Mouse (Mus musculus): ENCODE data around the gene Hbs1l. TPM values are rescaled to one million over a fixed set of nuclear protein-coding genes. Genes with fewer than 3 reads are reported as not detected.

Hbs1l gene
- polyA plus RNA-seq, 1 experiment: 17.9 TPM

GRCm38 (mm10) chr10:21271785-21272184 is 24.0 kb upstream of the Hbs1l start:
- Histone ChIP-seq H3K27me3 (replicated peaks; ENCODE audit: control insufficient read depth, insufficient read depth, low read length) (no peaks in the 10 kb centered on the region), H3K4me3 (ENCODE audit: insufficient read depth, low read depth, low read length) (no peak overlapping the region), H3K36me3 (ENCODE audit: control insufficient read depth, insufficient read depth, low read length) (no peaks in the 10 kb centered on the region), H3K4me1 (ENCODE audit: control insufficient read depth, insufficient read depth, low read length) (no peaks in the 10 kb centered on the region), H3K27ac (ENCODE audit: insufficient read depth, low read depth, low read length) (no peak overlapping the region)
- no peak for DNase-seq
- WGBS: 77% methylated on average over 6 of the region's 6 CpGs
- TF ChIP-seq POLR2A (IDR thresholded peaks at IDR 0.05; ENCODE audit: low read depth, low read length): no peak
- TF ChIP-seq CTCF (conservative IDR thresholded peaks at IDR 0.05; ENCODE audit: insufficient read depth, insufficient read length, low read depth, low read length): no peak

DNA sequence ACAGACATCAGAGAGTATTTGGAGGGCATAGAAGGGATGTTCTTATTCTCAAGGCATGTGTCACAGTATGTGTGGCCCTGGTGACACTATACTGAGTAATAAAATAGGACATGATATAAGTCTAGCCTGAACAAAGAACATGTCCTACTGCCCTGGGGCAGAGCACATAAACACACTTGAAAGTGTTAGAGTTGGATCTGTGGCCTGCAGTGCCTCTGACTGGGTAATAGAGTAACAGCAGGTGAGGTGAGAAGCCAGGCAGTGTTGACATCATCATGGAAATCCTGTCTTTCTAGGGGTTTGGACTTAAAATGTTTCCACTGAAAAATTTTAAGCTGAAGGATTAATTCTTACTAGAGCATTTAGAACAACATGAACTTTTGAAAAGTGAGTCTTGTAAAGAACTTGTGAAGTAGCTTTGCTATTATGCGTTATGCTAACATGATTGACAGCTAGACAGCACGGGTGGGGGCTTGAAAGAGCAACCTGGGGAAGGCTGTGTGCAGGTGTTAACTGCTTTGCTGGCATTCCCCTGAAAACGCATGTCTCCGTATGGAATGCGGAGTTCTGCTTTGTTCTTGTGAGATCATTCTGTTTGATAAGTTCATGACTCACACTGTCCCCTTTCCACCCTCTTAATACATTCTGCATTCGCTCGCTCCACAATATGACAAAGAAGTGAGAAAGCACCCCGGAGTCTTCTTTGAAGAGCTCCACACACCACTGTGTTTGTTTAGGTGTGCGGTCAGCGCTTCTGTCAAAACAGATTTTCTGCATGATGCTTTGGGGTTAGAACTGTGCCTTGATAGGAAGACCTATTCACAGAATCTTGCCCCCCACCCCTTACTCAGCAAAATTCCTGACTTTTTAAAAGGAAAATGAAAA is 8.3 kb upstream of the Hbs1l start:
- no peaks in the 10 kb centered on the region for H3K4me1 ChIP-seq (ENCODE audit: control insufficient read depth, insufficient read depth, low read length)
- DNase-seq: no peak
- no peak overlapping the region for H3K4me3 ChIP-seq (ENCODE audit: insufficient read depth, low read depth, low read length)
- no peak overlapping the region for H3K27ac ChIP-seq (ENCODE audit: insufficient read depth, low read depth, low read length)
- WGBS: 65% methylated on average over 10 of the region's 10 CpGs
- TF ChIP-seq CTCF (conservative IDR thresholded peaks at IDR 0.05; ENCODE audit: insufficient read depth, insufficient read length, low read depth, low read length): no peak
- no peak for TF ChIP-seq POLR2A (IDR thresholded peaks at IDR 0.05; ENCODE audit: low read depth, low read length)
- H3K27me3 ChIP-seq (replicated peaks; ENCODE audit: control insufficient read depth, insufficient read depth, low read length): no peaks in the 10 kb centered on the region
- H3K36me3 ChIP-seq (ENCODE audit: control insufficient read depth, insufficient read depth, low read length): no peaks in the 10 kb centered on the region

DNA sequence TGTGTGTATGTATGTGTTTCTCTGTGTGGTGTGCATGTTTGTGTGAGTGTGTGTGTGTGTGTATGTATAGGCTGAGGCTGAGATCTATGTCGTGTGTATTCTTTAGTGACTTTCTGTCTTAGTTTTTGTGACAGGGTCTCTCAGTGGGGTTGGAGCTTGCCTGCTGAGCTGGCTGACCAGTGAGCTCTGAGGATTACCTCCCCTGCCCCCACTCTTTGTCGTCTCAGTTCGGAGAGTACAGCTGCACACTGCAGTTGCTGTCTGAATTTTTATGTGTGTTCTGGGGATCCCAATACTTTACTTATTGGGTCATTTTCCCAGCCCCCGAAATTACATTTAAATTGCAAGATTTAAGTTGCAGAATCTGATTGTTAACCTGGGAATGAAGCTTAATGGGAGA is 4.6 kb upstream of the Hbs1l start:
- 43% methylated on average over 4 of the region's 4 CpGs for WGBS
- no peaks in the 10 kb centered on the region for H3K36me3 ChIP-seq (ENCODE audit: control insufficient read depth, insufficient read depth, low read length)
- no peak overlapping the region for H3K27ac ChIP-seq (ENCODE audit: insufficient read depth, low read depth, low read length)
- TF ChIP-seq POLR2A (IDR thresholded peaks at IDR 0.05; ENCODE audit: low read depth, low read length) (no peak), CTCF (conservative IDR thresholded peaks at IDR 0.05; ENCODE audit: insufficient read depth, insufficient read length, low read depth, low read length) (no peak)
- no peak for DNase-seq
- no peaks in the 10 kb centered on the region for H3K27me3 ChIP-seq (replicated peaks; ENCODE audit: control insufficient read depth, insufficient read depth, low read length)
- no peaks in the 10 kb centered on the region for H3K4me1 ChIP-seq (ENCODE audit: control insufficient read depth, insufficient read depth, low read length)
- no peak overlapping the region for H3K4me3 ChIP-seq (ENCODE audit: insufficient read depth, low read depth, low read length)

- 79% methylated on average over 2 of the region's 2 CpGs for WGBS
- Histone ChIP-seq H3K27ac (ENCODE audit: insufficient read depth, low read depth, low read length) (no peak overlapping the region), H3K27me3 (replicated peaks; ENCODE audit: control insufficient read depth, insufficient read depth, low read length) (no peaks in the 10 kb centered on the region), H3K36me3 (ENCODE audit: control insufficient read depth, insufficient read depth, low read length) (no peaks in the 10 kb centered on the region), H3K4me3 (ENCODE audit: insufficient read depth, low read depth, low read length) (no peak overlapping the region), H3K4me1 (ENCODE audit: control insufficient read depth, insufficient read depth, low read length) (0 out of 2 replicates have a peak, but pooled peaks cover 3% of the 10 kb centered on the region)
- no peak for TF ChIP-seq POLR2A (IDR thresholded peaks at IDR 0.05; ENCODE audit: low read depth, low read length)
- no peak for TF ChIP-seq CTCF (conservative IDR thresholded peaks at IDR 0.05; ENCODE audit: insufficient read depth, insufficient read length, low read depth, low read length)
- no peak for DNase-seq
Observed at GRCm38 (mm10) chr10:21294217-21294616, 1.6 kb upstream of the Hbs1l start.

DNA sequence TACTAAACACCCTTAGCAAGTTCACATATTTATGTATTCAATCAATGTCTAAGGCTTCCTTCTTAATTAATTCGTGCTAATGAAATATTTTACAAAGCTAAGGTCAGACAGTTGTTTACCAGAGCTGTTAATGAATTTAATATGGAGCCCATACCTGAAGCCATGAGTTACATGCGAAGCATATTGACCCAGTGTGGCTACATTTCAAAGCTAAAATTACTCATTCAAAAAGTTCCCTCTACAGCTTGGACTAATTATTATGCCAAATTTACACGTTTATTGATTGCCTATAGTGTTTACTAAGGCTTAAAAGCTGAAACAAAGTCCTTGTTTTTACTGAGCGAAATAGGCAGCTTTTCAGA is 401 bp upstream of the Hbs1l start:
- no peak for DNase-seq
- no peaks in the 10 kb centered on the region for H3K36me3 ChIP-seq (ENCODE audit: control insufficient read depth, insufficient read depth, low read length)
- peak overlapping the region; percentile 10; the same call in 1 of the 2 replicates for H3K4me3 ChIP-seq (ENCODE audit: insufficient read depth, low read depth, low read length)
- H3K27me3 ChIP-seq (replicated peaks; ENCODE audit: control insufficient read depth, insufficient read depth, low read length): no peaks in the 10 kb centered on the region
- TF ChIP-seq CTCF (conservative IDR thresholded peaks at IDR 0.05; ENCODE audit: insufficient read depth, insufficient read length, low read depth, low read length) (no peak), POLR2A (IDR thresholded peaks at IDR 0.05; ENCODE audit: low read depth, low read length) (no peak)
- H3K27ac ChIP-seq (ENCODE audit: insufficient read depth, low read depth, low read length): no peak overlapping the region
- 30% methylated on average over 4 of the region's 4 CpGs for WGBS
- 0 out of 2 replicates have a peak, but pooled peaks cover 3% of the 10 kb centered on the region for H3K4me1 ChIP-seq (ENCODE audit: control insufficient read depth, insufficient read depth, low read length)

DNA sequence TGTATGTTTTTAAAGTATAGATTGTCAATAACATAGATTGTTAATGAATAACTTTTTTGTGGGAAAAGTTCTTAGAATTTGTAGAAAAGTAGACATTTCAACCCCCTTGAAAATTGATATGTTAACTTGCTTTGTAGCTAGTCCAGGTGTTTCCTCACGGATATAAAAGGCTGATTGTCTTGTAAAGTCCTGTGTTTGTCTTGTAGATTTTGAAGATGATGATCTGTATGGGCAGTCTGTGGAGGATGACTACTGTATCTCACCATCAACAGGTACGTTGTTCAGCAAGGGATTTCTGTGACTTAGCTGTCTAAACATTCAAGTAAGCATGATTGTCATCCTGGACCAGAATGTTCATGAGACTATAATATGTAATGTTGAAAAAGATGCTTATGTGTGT is 3.2 kb downstream of the Hbs1l start:
- Histone ChIP-seq H3K36me3 (ENCODE audit: control insufficient read depth, insufficient read depth, low read length) (no peaks in the 10 kb centered on the region; the same call in 1 of the 2 replicates), H3K27ac (ENCODE audit: insufficient read depth, low read depth, low read length) (no peak overlapping the region), H3K4me1 (ENCODE audit: control insufficient read depth, insufficient read depth, low read length) (0 out of 2 replicates have a peak, but pooled peaks cover 3% of the 10 kb centered on the region), H3K4me3 (ENCODE audit: insufficient read depth, low read depth, low read length) (no peak overlapping the region), H3K27me3 (replicated peaks; ENCODE audit: control insufficient read depth, insufficient read depth, low read length) (no peaks in the 10 kb centered on the region)
- 72% methylated on average over 2 of the region's 2 CpGs for WGBS
- TF ChIP-seq CTCF (conservative IDR thresholded peaks at IDR 0.05; ENCODE audit: insufficient read depth, insufficient read length, low read depth, low read length) (no peak), POLR2A (IDR thresholded peaks at IDR 0.05; ENCODE audit: low read depth, low read length) (no peak)
- DNase-seq: no peak

GRCm38 (mm10) chr10:21301822-21302221 is 6.0 kb downstream of the Hbs1l start:
- TF ChIP-seq POLR2A (IDR thresholded peaks at IDR 0.05; ENCODE audit: low read depth, low read length): no peak
- TF ChIP-seq CTCF (conservative IDR thresholded peaks at IDR 0.05; ENCODE audit: insufficient read depth, insufficient read length, low read depth, low read length): no peak
- DNase-seq: no peak
- WGBS: 84% methylated on average over 7 of the region's 7 CpGs
- Histone ChIP-seq H3K27ac (ENCODE audit: insufficient read depth, low read depth, low read length) (no peak overlapping the region), H3K27me3 (replicated peaks; ENCODE audit: control insufficient read depth, insufficient read depth, low read length) (no peaks in the 10 kb centered on the region), H3K36me3 (ENCODE audit: control insufficient read depth, insufficient read depth, low read length) (no peaks in the 10 kb centered on the region; the same call in 1 of the 2 replicates), H3K4me3 (ENCODE audit: insufficient read depth, low read depth, low read length) (no peak overlapping the region), H3K4me1 (ENCODE audit: control insufficient read depth, insufficient read depth, low read length) (peaks cover 9% of the 10 kb centered on the region; the same call in 1 of the 2 replicates)

Data from kidney, adult 2 months (tissue).